Mouse (Mus musculus): ENCODE measurements around the gene Fap.

Gene Fap

GRCm38 (mm10) chr2:62573753-62574159 lies at the start of gene Fap:
Gene Fap (minus strand): TSS chr2:62574075.
- in situ Hi-C loops (cut with MboI, MseI) = no loop called here

GRCm38 (mm10) chr2:62623024-62623441 lies 49.2 kb upstream of the Fap start:
- in situ Hi-C loops (cut with MboI, MseI) = loop anchor here in 1 of 2 experiments (5.0 kb wide), 1 partner anchor 161 kb away; no protein-coding TSS in a partner anchor

- in situ Hi-C loops (cut with MboI, MseI) = loop anchor here in 1 of 2 experiments (5.0 kb wide), 1 partner anchor 157 kb away; no protein-coding TSS in a partner anchor
Observed at GRCm38 (mm10) chr2:62619679-62620078, 45.8 kb upstream of the Fap start.

GRCm38 (mm10) chr2:62618934-62619341 lies 45.1 kb upstream of the Fap start:
- in situ Hi-C loops (cut with MboI, MseI) = no loop called here

- in situ Hi-C loops (cut with MboI, MseI) = no loop called here
Observed at GRCm38 (mm10) chr2:62613133-62613532, 39.3 kb upstream of the Fap start.

- in situ Hi-C loops (cut with MboI, MseI) = no loop called here
Observed at GRCm38 (mm10) chr2:62606205-62606604, 32.3 kb upstream of the Fap start.

- in situ Hi-C loops (cut with MboI, MseI) = no loop called here
Observed at GRCm38 (mm10) chr2:62603530-62603929, 29.7 kb upstream of the Fap start.

GRCm38 (mm10) chr2:62596586-62596985 lies 22.7 kb upstream of the Fap start:
- in situ Hi-C loops (cut with MboI, MseI) = no loop called here

- in situ Hi-C loops (cut with MboI, MseI) = no loop called here
Observed at GRCm38 (mm10) chr2:62594491-62594890, 20.6 kb upstream of the Fap start.

GRCm38 (mm10) chr2:62591555-62591954 lies 17.7 kb upstream of the Fap start:
- in situ Hi-C loops (cut with MboI, MseI) = no loop called here

- in situ Hi-C loops (cut with MboI, MseI) = no loop called here
Observed at GRCm38 (mm10) chr2:62589333-62589732, 15.5 kb upstream of the Fap start.

- in situ Hi-C loops (cut with MboI, MseI) = no loop called here
Observed at GRCm38 (mm10) chr2:62585769-62586168, 11.9 kb upstream of the Fap start.

- in situ Hi-C loops (cut with MboI, MseI) = no loop called here
Observed at GRCm38 (mm10) chr2:62574962-62575361, 1.1 kb upstream of the Fap start.

GRCm38 (mm10) chr2:62574250-62574649 lies 375 bp upstream of the Fap start:
- in situ Hi-C loops (cut with MboI, MseI) = no loop called here

GRCm38 (mm10) chr2:62573099-62573752 lies 649 bp downstream of the Fap start:
- in situ Hi-C loops (cut with MboI, MseI) = no loop called here

- in situ Hi-C loops (cut with MboI, MseI) = no loop called here
Observed at GRCm38 (mm10) chr2:62564687-62565086, 9.2 kb downstream of the Fap start.

- in situ Hi-C loops (cut with MboI, MseI) = no loop called here
Observed at GRCm38 (mm10) chr2:62562661-62563485, 11.0 kb downstream of the Fap start.

- in situ Hi-C loops (cut with MboI, MseI) = no loop called here
Observed at GRCm38 (mm10) chr2:62557417-62557816, 16.5 kb downstream of the Fap start.

GRCm38 (mm10) chr2:62556349-62556748 lies 17.5 kb downstream of the Fap start:
- in situ Hi-C loops (cut with MboI, MseI) = no loop called here

GRCm38 (mm10) chr2:62549659-62550058 lies 24.2 kb downstream of the Fap start:
- in situ Hi-C loops (cut with MboI, MseI) = no loop called here

GRCm38 (mm10) chr2:62549131-62549530 lies 24.7 kb downstream of the Fap start:
- in situ Hi-C loops (cut with MboI, MseI) = no loop called here

- in situ Hi-C loops (cut with MboI, MseI) = no loop called here
Observed at GRCm38 (mm10) chr2:62548104-62548503, 25.8 kb downstream of the Fap start.

- in situ Hi-C loops (cut with MboI, MseI) = no loop called here
Observed at GRCm38 (mm10) chr2:62535483-62535882, 38.4 kb downstream of the Fap start.

Measured in T-helper 17 cell (primary cell).